Mouse (Mus musculus) bone marrow macrophage, adult 2 months (primary cell): Measurements from ENCODE around the gene Fabp7. TPM values are rescaled to one million over a fixed set of nuclear protein-coding genes. Genes with fewer than 3 reads are reported as not detected.

Experiments used
- H3K27ac ChIP-seq: 2 replicates; pipeline ENCODE4 v1.5.1; 2012; ENCODE audit warnings: low read depth, low read length; ENCODE audit not compliant: insufficient read depth
- H3K4me1 ChIP-seq: 2 replicates; pipeline ENCODE4 v1.6.1; 2012; ENCODE audit warnings: low read length; ENCODE audit not compliant: control insufficient read depth, insufficient read depth
- H3K4me3 ChIP-seq: 2 replicates; pipeline ENCODE4 v1.5.1; 2012; ENCODE audit warnings: mild to moderate bottlenecking, low read length, moderate library complexity; ENCODE audit not compliant: insufficient read depth
- CTCF ChIP-seq: IDR thresholded peaks from 2 replicates; pipeline ENCODE4 v1.5.1; 2012; ENCODE audit warnings: low read depth, mild to moderate bottlenecking, low read length, moderate library complexity
- POLR2A ChIP-seq: IDR thresholded peaks from 2 replicates; pipeline ENCODE4 v1.6.1; 2012; ENCODE audit warnings: mild to moderate bottlenecking, low read depth, low read length, borderline replicate concordance
- polyA plus RNA-seq: library from polyadenylated mRNA; stranded (reverse); fragments of >200 nt; gene quantifications from 2 replicates; pipeline ENCODE4 v1.2.4, GENCODE M21; 2012; ENCODE audit not compliant: missing spikeins, insufficient read depth, insufficient read length

Gene Fabp7
- polyA plus RNA-seq, 1 experiment, result 1.6 TPM

- no peak for TF ChIP-seq CTCF
- TF ChIP-seq POLR2A, result no peak
- Histone ChIP-seq H3K4me1 (peaks cover 16% of the 10 kb centered on the region), H3K4me3 (no peak overlapping the region), H3K27ac (no peak overlapping the region)
Observed at GRCm38 (mm10) chr10:57758999-57759398, 25.7 kb upstream of the Fabp7 start.

DNA sequence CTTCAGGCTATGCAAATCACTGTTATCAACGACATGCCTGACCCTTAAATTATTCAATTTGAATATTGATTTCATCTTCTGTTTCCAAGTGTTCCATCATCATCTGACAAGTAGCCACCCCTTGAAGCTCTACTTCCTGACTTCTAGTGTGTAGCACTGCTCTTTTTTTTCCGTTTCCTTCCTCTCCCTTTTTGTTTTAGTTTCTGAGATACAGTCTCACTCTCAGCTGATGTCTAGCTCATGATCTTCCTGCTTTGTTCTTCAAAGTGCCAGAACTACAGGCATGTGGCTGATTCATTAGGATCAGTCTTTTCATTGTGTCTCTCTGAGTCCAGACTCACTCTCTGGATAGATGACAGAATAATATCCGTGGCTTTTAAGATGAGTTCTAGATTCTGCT, 24.0 kb upstream of the Fabp7 start:
- Histone ChIP-seq H3K4me1 (peaks cover 16% of the 10 kb centered on the region), H3K27ac (peak overlapping the region; percentile 57), H3K4me3 (no peak overlapping the region)
- TF ChIP-seq CTCF (no peak), POLR2A (no peak)

- Histone ChIP-seq H3K4me3 (no peak overlapping the region), H3K4me1 (peaks cover 16% of the 10 kb centered on the region), H3K27ac (no peak overlapping the region)
- TF ChIP-seq CTCF (no peak), POLR2A (no peak)
Observed at GRCm38 (mm10) chr10:57763044-57763443, 21.6 kb upstream of the Fabp7 start.

- H3K27ac ChIP-seq, result no peak overlapping the region
Observed at GRCm38 (mm10) chr10:57783289-57784130, 1.2 kb upstream of the Fabp7 start.

DNA sequence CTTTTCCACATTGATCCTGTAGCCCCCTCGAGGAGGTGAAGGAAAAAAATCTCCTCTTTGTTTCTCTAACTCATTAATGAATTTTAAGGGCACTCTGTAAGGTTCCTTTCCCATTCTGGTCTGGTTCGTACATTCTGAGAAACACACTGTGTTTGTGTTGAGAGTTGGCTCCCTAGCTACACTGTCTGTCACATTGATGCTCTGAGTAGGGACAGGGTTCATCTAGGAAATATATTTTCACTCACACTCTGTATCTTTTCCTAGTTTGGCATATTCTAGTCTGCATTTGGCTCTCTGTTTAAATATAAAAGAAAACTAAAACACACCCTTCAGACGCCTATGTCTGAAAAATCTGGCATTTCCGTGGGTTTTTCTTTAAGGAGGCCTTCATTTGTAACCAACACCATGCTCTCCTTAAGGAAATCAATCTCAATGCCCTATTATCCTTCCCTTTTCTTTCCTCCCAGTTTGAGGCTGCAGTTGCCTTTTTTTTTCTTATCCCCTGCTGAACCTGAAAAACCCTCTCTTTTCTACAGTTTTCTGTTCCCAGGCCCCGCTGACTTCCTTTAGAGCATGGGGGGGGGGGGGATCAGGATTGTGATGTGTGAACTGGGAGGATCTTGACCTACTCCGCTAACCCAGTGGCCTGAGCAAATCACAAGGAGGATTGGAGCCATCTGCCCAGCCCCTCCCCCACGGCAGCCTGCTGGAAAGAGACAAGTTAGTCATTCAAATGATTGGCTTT, 378 bp upstream of the Fabp7 start:
- no peak for TF ChIP-seq CTCF
- TF ChIP-seq POLR2A, result no peak
- Histone ChIP-seq H3K4me3 (no peak overlapping the region), H3K4me1 (peaks cover 19% of the 10 kb centered on the region), H3K27ac (no peak overlapping the region; the same call in 1 of the 2 replicates)

More at GRCm38 (mm10) chr10:57783289-57784130, 1.2 kb upstream of the Fabp7 start:
- TF ChIP-seq POLR2A (no peak), CTCF (no peak)
- Histone ChIP-seq H3K4me3 (no peak overlapping the region), H3K4me1 (peaks cover 19% of the 10 kb centered on the region)

DNA sequence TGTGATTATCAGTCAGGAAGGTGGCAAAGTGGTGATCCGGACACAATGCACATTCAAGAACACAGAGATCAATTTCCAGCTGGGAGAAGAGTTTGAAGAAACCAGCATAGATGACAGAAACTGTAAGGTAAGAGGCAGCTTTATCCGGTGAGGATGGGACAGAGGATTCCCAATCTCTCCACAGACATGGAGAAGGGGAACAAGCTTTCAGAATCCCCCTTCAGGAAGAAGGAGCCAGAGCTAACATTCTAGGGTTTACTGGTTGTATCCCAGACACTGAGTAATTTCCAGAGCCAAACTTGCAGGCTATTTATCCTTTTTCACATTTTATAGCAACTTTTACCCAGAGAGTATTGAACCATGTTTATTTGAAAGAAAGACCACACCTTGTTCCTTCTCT, 871 bp downstream of the Fabp7 start:
- Histone ChIP-seq H3K4me1 (peaks cover 16% of the 10 kb centered on the region), H3K27ac (no peak overlapping the region), H3K4me3 (no peak overlapping the region)
- TF ChIP-seq POLR2A, result no peak
- no peak for TF ChIP-seq CTCF

- Histone ChIP-seq H3K27ac (peak overlapping the region; percentile 61), H3K4me3 (no peak overlapping the region), H3K4me1 (peaks cover 20% of the 10 kb centered on the region)
- TF ChIP-seq CTCF, result no peak
- no peak for TF ChIP-seq POLR2A
Observed at GRCm38 (mm10) chr10:57792957-57793356, 8.3 kb downstream of the Fabp7 start.

DNA sequence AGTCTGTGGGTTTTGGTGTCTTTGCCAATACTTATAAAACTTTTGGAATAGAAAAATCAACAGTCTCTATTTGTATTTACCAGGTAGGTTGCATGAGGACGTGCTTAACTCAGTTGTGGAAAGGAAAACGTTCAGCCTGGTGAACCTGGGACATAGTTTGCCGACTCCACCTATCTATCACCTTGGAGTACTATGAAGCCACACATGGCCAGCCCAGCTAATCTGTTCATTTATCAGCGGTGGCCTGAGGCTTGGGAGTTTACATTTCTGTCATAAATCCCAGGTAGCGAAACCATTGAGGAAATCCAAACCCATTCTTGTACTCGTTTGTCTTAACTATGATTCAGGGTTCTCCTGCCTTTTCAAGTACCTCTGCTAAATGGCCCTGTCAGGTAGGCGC, 9.3 kb downstream of the Fabp7 start, which contains the start of gene Smpdl3a:
TSS of gene Smpdl3a (plus strand) at position 318 of the 400 bp plus-strand sequence.
- peak within 1 kb of the TSS; percentile 71 for H3K27ac ChIP-seq

GRCm38 (mm10) chr10:57794491-57795461, 10.1 kb downstream of the Fabp7 start:
- peak overlapping the region; percentile 80 for H3K4me3 ChIP-seq
- TF ChIP-seq POLR2A (no peak; the same call in 1 of the 2 replicates), CTCF (no peak)
- peaks cover 20% of the 10 kb centered on the region for H3K4me1 ChIP-seq
- H3K27ac ChIP-seq, result peak overlapping the region; percentile 71

More for the DNA sequence above, 9.3 kb downstream of the Fabp7 start, which contains the start of gene Smpdl3a:
- H3K4me3 ChIP-seq, result peak within 1 kb of the TSS; percentile 80
- peaks cover 20% of the 10 kb centered on the region for H3K4me1 ChIP-seq
- TF ChIP-seq CTCF (no peak), POLR2A (no peak)

GRCm38 (mm10) chr10:57795542-57795941, 10.9 kb downstream of the Fabp7 start:
- Histone ChIP-seq H3K27ac (no peak overlapping the region; the same call in 1 of the 2 replicates), H3K4me3 (peak overlapping the region; percentile 80), H3K4me1 (peaks cover 20% of the 10 kb centered on the region)
- no peak for TF ChIP-seq CTCF
- no peak for TF ChIP-seq POLR2A
